Mouse (Mus musculus) midbrain, postnatal 0 days (tissue): ENCODE measurements around the gene Gm45140. TPM values are rescaled to one million over a fixed set of nuclear protein-coding genes. Genes with fewer than 3 reads are reported as not detected.

ENCODE experiments used
- ATAC-seq: fragments of 200-750 bp; cut with Nextera tagmentation; 2 replicates; pipeline ENCODE4 v1.8.0; 2017; ENCODE audit warnings: moderate number of reproducible peaks, mild to moderate bottlenecking, moderate TSS enrichment, moderate library complexity; ENCODE audit not compliant: low FRiP score
- DNase-seq: peaks from one replicate; pipeline ENCODE4 v3.0.0-alpha.2; 2015; ENCODE audit warnings: low spot score
- H3K27ac ChIP-seq: fragments of 300-500 bp; sonication (generic); 2 replicates; pipeline ENCODE4 v1.5.1; 2014; ENCODE audit warnings: low read depth, mild to moderate bottlenecking, low read length, mixed read lengths
- H3K27me3 ChIP-seq: fragments of 300-500 bp; sonication (generic); 2 replicates; pipeline ENCODE4 v1.6.1; 2014; ENCODE audit warnings: low read length, control low read depth, mixed read lengths; ENCODE audit not compliant: insufficient read depth
- H3K36me3 ChIP-seq: fragments of 300-500 bp; sonication (generic); 2 replicates; pipeline ENCODE4 v1.6.1; 2014; ENCODE audit warnings: low read length, control low read depth, mixed read lengths; ENCODE audit not compliant: insufficient read depth
- H3K4me1 ChIP-seq: fragments of 300-500 bp; sonication (generic); 2 replicates; pipeline ENCODE4 v1.6.1; 2014; ENCODE audit warnings: mild to moderate bottlenecking, control low read depth, antibody characterized with exemption, low read length, mixed read lengths; ENCODE audit not compliant: insufficient read depth
- H3K4me2 ChIP-seq: fragments of 300-500 bp; sonication (generic); 2 replicates; pipeline ENCODE4 v1.6.1; 2014; ENCODE audit warnings: low read depth, mild to moderate bottlenecking, low read length, mixed read lengths; ENCODE audit not compliant: poor library complexity, severe bottlenecking
- H3K4me3 ChIP-seq: fragments of 300-500 bp; sonication (generic); 2 replicates; pipeline ENCODE4 v1.5.1; 2014; ENCODE audit warnings: low read depth, mild to moderate bottlenecking, low read length, moderate library complexity
- H3K9ac ChIP-seq: fragments of 300-500 bp; sonication (generic); replicated peaks from 2 replicates; pipeline ENCODE4 v1.6.1; 2014; ENCODE audit warnings: mild to moderate bottlenecking, low read length, moderate library complexity, mixed read lengths; ENCODE audit not compliant: poor library complexity, severe bottlenecking
- H3K9me3 ChIP-seq: fragments of 300-500 bp; sonication (generic); 2 replicates; pipeline ENCODE4 v1.6.1; 2016; ENCODE audit warnings: low read length, control low read depth
- CTCF ChIP-seq: IDR thresholded peaks from 2 replicates; pipeline ENCODE4 v1.5.1; 2016; ENCODE audit warnings: antibody characterized with exemption, mild to moderate bottlenecking
- WGBS: fragments of 180-500 bp; shearing (Covaris S2); extraction: QIAGEN DNeasy Blood & Tissue Kit; methylation state at CpG from one replicate; pipeline ENCODE4 v1.1.7; 2014; 5-methylcytosine and 5-hydroxymethylcytosine counted together
- polyA plus RNA-seq: library from polyadenylated mRNA; unstranded; fragments of >200 nt; fragmentation: Nextera tagmentation; extraction: Ambion mirVana; gene quantifications from 2 replicates; pipeline ENCODE4 v1.2.1, GENCODE M21; 2015
- total RNA-seq: library from RNA; depleted of rRNA; stranded (reverse); fragments of >200 nt; gene quantifications from 2 replicates; pipeline ENCODE4 v1.2.3, GENCODE M21; 2014

The Gm45140 gene
- total and polyA plus RNA-seq, 2 experiments from 2014 or later, result 1.2 to 5.4 TPM

DNA sequence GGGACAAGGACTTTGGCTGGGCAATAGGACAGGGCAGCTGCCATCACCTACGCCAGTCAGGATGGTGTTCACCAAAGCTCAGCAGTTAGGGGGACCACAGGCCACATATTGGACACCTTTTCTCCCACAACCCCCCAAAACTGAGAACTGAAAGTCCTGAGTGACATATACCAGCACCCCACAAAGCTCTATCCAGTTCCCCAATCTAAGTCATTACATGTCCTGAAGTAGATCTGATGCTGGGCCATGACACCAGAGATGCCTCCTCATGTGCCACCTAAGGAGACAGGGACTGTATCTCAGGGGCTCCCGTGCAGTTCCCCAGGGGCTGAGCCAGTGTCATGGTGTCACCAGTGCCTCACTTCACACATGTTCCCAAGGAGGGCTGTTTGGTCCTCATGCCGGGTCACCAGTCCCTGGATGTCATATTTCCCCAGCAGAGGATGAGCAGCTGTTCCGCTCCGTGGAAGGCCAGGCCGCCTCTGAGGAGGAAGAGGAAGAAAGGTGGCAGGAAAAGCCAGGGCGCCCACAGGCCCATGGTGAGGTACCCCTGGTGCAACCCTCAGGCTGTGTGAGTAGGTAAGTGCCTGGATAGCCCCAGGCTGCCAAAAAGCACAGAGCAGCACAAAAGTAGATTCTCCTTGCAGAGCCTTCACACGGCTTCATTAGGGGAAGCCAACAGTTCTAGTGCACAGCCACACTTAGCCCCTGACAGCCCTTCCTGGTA lies 85.2 kb downstream of the Gm45140 start:
- Histone ChIP-seq H3K27ac (no peak overlapping the region), H3K4me2 (no peak overlapping the region), H3K36me3 (0 out of 2 replicates have a peak, but pooled peaks cover 7% of the 10 kb centered on the region), H3K27me3 (no peaks in the 10 kb centered on the region), H3K4me1 (no peaks in the 10 kb centered on the region), H3K4me3 (no peak overlapping the region), H3K9ac (no peak overlapping the region), H3K9me3 (no peaks in the 10 kb centered on the region)
- no peak for TF ChIP-seq CTCF
- 95% methylated on average over 8 of the region's 8 CpGs for WGBS
- DNase-seq (no peak), ATAC-seq (no peak)

DNA sequence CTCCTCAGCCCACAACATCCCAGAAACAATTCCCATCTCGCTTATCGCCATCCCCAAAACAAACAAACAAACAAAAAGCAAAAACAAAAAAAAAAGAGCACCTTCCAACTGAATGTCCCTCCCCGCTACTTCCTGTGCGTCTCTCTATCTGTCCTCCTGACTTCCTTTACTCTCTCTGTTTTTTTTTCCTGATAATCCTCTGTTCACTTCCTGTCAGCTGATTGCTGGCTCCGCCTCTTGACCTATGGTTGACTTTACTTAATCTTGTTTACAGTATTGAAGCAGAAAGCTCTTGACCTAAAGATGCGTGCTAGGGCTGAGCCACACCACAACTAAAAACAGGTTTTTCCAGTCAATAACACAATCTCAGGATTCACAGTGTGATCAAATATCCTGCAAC lies 87.1 kb downstream of the Gm45140 start:
- H3K4me2 ChIP-seq, result no peak overlapping the region
- no peak for DNase-seq
- H3K36me3 ChIP-seq, result 0 out of 2 replicates have a peak, but pooled peaks cover 5% of the 10 kb centered on the region
- H3K9ac ChIP-seq, result no peak overlapping the region
- no peak for ATAC-seq
- H3K9me3 ChIP-seq, result no peaks in the 10 kb centered on the region
- 94% methylated on average over 6 of the region's 6 CpGs for WGBS
- H3K4me1 ChIP-seq, result no peaks in the 10 kb centered on the region
- no peak for TF ChIP-seq CTCF
- H3K4me3 ChIP-seq, result no peak overlapping the region
- H3K27me3 ChIP-seq, result no peaks in the 10 kb centered on the region
- H3K27ac ChIP-seq, result no peak overlapping the region

DNA sequence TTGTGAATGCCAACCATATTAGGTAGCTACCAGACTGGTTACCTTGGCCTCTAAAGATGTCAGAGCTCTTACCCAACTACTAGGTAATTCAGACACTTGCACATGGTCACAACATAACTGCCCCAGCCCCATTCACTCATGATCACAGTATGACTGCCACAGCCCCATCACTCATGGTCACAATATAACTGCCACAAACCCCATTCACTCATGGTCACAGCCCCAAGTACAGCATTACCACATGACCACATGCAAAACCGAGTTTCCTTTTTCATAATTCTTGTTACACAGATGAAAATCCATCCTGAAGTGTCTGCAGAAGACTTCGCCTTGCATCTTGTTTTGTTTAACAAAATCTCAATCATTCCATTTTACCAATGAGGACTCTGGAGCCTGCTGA lies 87.5 kb downstream of the Gm45140 start:
- H3K27ac ChIP-seq, result no peak overlapping the region
- H3K4me1 ChIP-seq, result no peaks in the 10 kb centered on the region
- H3K4me2 ChIP-seq, result no peak overlapping the region
- no peak overlapping the region for H3K4me3 ChIP-seq
- H3K27me3 ChIP-seq, result no peaks in the 10 kb centered on the region
- H3K36me3 ChIP-seq, result 0 out of 2 replicates have a peak, but pooled peaks cover 5% of the 10 kb centered on the region
- no peaks in the 10 kb centered on the region for H3K9me3 ChIP-seq
- 83% methylated on average over 2 of the region's 2 CpGs for WGBS
- DNase-seq, result no peak
- no peak for TF ChIP-seq CTCF
- ATAC-seq, result no peak
- no peak overlapping the region for H3K9ac ChIP-seq

DNA sequence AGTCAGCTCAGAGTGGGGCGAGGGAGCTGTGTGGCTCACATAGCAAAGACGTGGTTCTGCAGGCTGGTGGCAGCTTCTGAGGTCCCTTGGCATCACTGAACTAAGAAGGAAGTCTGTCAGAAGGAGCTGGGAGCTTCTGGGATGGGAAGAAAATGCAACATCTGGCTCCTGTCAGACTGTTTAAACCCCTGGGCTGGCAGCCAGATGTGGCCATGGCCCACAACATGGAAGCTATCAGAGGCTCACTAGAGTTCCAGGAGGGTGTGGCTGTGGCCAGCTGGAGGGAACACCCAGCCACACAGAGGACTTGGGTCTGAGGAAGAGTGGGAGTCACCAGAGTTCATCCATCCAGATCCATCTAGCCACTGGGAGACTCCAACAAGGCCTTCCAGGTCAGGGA lies 88.7 kb downstream of the Gm45140 start:
- 73% methylated on average over 2 of the region's 2 CpGs for WGBS
- H3K4me1 ChIP-seq, result no peaks in the 10 kb centered on the region
- no peak for DNase-seq
- H3K9me3 ChIP-seq, result no peaks in the 10 kb centered on the region
- TF ChIP-seq CTCF, result no peak
- ATAC-seq, result no peak
- H3K27me3 ChIP-seq, result no peaks in the 10 kb centered on the region
- 0 out of 2 replicates have a peak, but pooled peaks cover 5% of the 10 kb centered on the region for H3K36me3 ChIP-seq
- H3K9ac ChIP-seq, result no peak overlapping the region
- no peak overlapping the region for H3K27ac ChIP-seq
- H3K4me3 ChIP-seq, result no peak overlapping the region
- no peak overlapping the region for H3K4me2 ChIP-seq

DNA sequence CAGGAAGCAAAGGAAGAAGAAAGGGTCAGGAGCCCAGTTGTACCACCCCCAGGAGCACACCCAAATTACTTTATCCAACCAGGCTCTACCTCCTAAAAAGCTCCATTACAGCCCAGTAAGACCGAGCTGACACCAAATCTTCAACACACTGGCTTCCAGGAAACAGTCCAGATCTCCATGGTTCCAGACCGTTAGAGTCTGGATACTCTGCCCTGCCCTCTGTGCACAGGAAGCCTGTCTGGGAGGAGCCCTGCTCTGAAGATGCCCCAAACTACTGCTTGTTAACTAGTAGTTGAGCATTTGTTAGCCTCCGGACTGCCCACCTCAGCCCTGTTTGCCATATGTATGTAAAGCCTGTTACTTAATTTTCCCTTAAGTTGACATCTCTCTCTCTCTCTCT lies 89.5 kb downstream of the Gm45140 start:
- no peak for ATAC-seq

DNA sequence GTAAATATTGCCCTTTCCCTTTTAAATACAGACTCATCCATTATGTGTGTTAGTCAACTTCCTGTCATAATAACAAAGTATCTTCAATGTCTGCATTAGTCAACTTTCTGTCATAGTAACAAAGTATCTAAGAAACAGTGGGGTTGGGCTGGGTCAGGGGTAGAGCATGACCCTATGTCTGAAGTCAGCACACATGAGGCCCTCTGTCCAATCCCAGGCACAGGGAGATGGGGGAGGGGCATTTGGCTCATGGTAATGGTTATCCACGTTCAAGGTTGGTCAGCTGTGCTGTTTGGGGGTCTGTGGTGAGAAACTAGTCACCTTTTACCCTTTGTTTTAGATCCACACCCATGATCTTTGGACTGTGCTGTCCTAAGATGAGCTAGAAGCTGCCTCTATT lies 90.3 kb downstream of the Gm45140 start:
- Histone ChIP-seq H3K4me2 (no peak overlapping the region), H3K9me3 (no peaks in the 10 kb centered on the region), H3K36me3 (no peaks in the 10 kb centered on the region), H3K27me3 (no peaks in the 10 kb centered on the region), H3K4me1 (no peaks in the 10 kb centered on the region), H3K27ac (no peak overlapping the region), H3K4me3 (no peak overlapping the region), H3K9ac (no peak overlapping the region)
- no peak for TF ChIP-seq CTCF
- DNase-seq (no peak), ATAC-seq (no peak)
- WGBS, result 50% methylated on average over 1 of the region's 1 CpGs

More for the DNA sequence above, 89.5 kb downstream of the Gm45140 start:
- 60% methylated on average over 3 of the region's 3 CpGs for WGBS
- Histone ChIP-seq H3K9ac (no peak overlapping the region), H3K27me3 (no peaks in the 10 kb centered on the region), H3K36me3 (no peaks in the 10 kb centered on the region), H3K9me3 (no peaks in the 10 kb centered on the region), H3K4me2 (no peak overlapping the region), H3K4me1 (no peaks in the 10 kb centered on the region), H3K27ac (no peak overlapping the region), H3K4me3 (no peak overlapping the region)
- no peak for TF ChIP-seq CTCF
- DNase-seq, result no peak
